Mouse (Mus musculus): ENCODE measurements around the gene Insig2. TPM values are rescaled to one million over a fixed set of nuclear protein-coding genes. Genes with fewer than 3 reads are reported as not detected.
A peak's percentile ranks its signal among the peaks of the same experiment; 100 is the strongest.

Insig2 gene
- polyA plus RNA-seq, 1 experiment from 2014 or later, result 19.0 TPM

DNA sequence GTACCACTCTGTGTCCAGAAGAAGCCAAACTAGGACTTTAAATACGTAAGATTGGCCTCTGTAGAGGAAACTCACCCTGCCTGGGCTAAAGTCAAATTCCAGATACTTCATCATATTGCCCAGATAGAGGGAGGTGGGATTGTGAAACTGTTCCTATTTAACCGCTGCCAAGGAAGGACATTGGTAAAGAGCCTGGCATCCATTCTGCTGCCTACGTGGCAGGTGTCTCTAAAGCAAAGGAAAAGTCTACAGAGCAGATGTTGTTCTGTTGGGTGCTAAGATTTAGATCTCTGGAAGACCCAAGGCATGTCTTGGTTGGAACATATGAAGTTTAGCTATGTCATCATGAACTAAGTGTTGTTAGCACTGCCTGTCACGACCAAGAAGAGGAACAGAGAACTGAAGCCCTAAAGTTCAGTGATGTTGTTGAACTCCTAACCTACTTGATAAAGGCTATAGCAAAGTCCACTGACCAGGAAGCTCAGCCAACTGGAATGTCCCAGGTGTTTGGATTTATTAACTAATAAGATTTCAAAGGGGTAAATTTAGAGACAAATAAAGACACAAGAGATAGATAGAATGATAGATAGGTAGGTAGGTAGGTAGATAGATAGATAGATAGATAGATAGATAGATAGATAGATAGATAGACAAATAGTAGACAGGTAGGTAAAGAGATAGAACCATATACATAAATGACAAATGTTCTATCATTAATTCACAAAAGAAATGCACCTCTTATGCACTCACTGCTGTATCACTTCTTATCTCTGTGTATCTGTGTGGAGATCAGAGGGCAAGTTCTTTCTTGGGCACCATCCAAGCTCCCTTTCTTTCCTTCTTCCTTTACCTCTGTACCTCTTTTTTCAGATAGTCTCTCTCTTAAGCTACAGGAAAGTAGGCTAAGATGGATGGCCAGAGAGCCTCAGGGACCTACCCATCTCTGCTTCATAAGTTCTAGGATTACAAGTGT, 16.8 kb upstream of the Insig2 start:
- Histone ChIP-seq H3K4me3 (no peak overlapping the region), H3K27ac (no peak overlapping the region), H3K4me1 (no peaks in the 10 kb centered on the region), H3K9me3 (no peaks in the 10 kb centered on the region; the same call in 1 of the 2 replicates), H3K36me3 (replicated peaks) (no peaks in the 10 kb centered on the region), H3K27me3 (ENCODE audit: poor library complexity, severe bottlenecking) (no peaks in the 10 kb centered on the region)
- 83% methylated on average over 4 of the region's 4 CpGs for WGBS
- no peak for DNase-seq (ENCODE audit: extremely low spot score, low spot score)

DNA sequence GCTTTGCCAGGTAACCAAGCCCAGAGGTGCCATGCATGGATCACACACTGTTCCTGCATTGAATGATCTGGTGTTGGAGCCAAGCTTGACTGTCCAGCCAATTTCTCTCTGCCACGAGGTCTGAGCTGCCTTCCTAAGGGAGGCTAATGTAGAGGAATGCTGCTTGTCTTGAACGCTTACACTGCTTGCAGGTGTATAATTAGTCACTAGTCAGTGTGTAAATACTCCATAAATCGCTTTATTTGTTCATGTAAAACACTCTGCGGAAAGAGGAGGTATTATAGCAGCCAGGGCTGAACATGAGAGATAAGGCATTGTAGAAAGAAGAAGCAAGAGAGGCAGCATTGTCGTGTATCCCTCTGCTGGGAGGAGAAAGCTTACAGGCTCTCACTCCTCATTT, 11.6 kb upstream of the Insig2 start:
- DNase-seq (ENCODE audit: extremely low spot score, low spot score), result no peak
- Histone ChIP-seq H3K27me3 (ENCODE audit: poor library complexity, severe bottlenecking) (no peaks in the 10 kb centered on the region), H3K9me3 (no peaks in the 10 kb centered on the region), H3K27ac (no peak overlapping the region), H3K4me1 (no peaks in the 10 kb centered on the region), H3K4me3 (no peak overlapping the region), H3K36me3 (replicated peaks) (no peaks in the 10 kb centered on the region)
- 78% methylated on average over 5 of the region's 5 CpGs for whole genome bisulfite sequencing

DNA sequence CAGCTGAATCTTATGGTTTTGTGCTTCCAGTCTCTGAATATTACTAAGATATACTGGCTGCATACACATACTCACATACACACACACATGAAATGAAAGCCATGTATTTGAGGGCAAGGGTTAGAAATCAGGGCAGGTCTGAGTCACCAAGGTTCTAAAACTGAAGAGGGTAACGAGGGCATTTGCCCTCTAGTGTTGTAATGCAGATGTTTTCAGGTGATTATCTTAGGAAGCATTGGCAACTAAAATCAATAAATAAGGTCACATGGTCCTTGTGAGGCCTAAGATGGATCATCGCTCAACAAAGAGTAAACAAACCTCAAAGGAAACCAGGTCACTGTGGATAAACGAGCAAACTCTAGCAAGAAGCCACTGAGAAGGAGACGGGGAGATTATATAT, 3.4 kb upstream of the Insig2 start:
- 78% methylated on average over 4 of the region's 4 CpGs for WGBS
- H3K4me3 ChIP-seq, result no peak overlapping the region
- H3K36me3 ChIP-seq (replicated peaks), result no peaks in the 10 kb centered on the region
- H3K27me3 ChIP-seq (ENCODE audit: poor library complexity, severe bottlenecking), result no peaks in the 10 kb centered on the region
- no peak for DNase-seq (ENCODE audit: extremely low spot score, low spot score)
- no peaks in the 10 kb centered on the region for H3K9me3 ChIP-seq
- H3K4me1 ChIP-seq, result no peaks in the 10 kb centered on the region
- no peak overlapping the region for H3K27ac ChIP-seq

DNA sequence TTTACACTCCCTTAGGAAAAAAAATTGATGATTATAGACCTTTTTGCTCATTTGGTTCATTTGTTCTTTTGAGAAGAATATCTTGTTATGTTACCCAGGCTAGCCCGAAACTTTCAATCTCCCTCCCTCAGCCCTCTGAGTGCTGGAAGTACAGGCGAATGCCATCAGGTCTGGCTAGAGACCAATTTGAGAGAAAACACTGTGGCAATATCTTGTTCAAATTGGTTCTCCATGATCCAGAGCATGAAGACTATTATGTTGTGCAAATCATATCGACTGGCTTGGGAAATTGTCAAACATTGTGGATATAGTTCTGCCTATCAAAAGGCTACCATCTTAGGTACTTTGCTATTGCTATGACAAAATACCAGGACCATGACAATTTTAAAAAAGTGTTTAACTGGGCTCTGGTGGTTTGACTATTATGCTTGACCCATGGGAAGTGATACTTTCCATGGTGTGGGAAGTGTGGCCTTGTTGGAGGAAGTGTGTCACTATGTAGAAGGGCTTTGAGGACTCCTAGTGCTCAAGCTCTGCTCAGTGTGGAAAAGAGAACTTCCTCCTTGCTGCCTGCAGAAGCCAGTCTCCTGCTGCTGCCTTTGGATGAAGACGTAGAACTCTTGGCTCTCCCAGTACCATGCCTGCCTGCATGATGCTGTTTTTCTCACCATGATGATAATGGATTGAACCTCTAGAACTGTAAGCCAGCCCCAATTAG, 1.8 kb upstream of the Insig2 start:
- Histone ChIP-seq H3K4me1 (no peaks in the 10 kb centered on the region), H3K27ac (no peak overlapping the region), H3K9me3 (no peaks in the 10 kb centered on the region), H3K27me3 (ENCODE audit: poor library complexity, severe bottlenecking) (no peaks in the 10 kb centered on the region), H3K36me3 (replicated peaks) (no peaks in the 10 kb centered on the region), H3K4me3 (no peak overlapping the region)
- 95% methylated on average over 4 of the region's 4 CpGs for WGBS
- no peak for DNase-seq (ENCODE audit: extremely low spot score, low spot score)

DNA sequence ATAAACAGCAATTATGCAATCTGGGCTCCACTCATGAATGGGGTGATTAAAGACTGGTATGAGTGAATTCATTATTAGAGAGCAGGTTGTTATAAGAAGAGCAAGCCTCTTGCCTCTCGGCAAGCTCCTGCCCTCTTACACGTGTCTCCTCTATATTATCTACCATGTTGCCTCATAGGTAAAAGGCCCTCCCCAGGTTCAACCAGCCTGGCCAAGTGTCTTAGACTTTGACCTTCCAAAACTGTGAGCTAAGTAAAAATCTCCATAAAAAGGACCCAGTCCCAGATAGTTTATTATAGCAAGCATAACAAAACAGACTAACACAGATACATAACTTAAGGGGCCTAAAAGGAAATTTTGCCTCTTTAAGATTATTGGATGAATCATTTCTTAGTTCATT, 1.8 kb downstream of the Insig2 start:
- no peak overlapping the region for H3K4me3 ChIP-seq
- no peaks in the 10 kb centered on the region for H3K9me3 ChIP-seq
- DNase-seq (ENCODE audit: extremely low spot score, low spot score), result no peak
- no peaks in the 10 kb centered on the region for H3K36me3 ChIP-seq (replicated peaks)
- 92% methylated on average over 2 of the region's 2 CpGs for WGBS
- H3K4me1 ChIP-seq, result peaks cover 19% of the 10 kb centered on the region
- no peaks in the 10 kb centered on the region for H3K27me3 ChIP-seq (ENCODE audit: poor library complexity, severe bottlenecking)
- no peak overlapping the region for H3K27ac ChIP-seq

DNA sequence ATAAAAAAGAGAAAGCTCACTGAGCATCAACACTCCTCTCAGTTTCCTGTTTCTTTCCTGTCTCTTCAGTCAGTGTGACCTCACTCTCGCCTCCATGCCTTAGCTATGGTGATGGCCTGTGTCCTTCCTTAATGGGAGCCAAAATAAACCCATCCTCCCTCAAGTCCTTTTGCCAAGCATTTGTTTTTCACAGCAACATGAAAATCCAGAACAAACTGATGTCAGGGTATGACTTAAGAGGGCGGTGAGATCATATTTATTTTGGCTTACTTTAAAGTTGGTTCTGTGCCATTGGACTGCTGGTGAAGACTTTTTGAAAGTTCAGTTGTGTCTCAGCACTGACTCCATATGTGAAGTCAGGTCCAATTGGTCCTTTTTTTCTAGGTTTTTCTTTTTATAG, 3.0 kb downstream of the Insig2 start:
- Histone ChIP-seq H3K36me3 (replicated peaks) (no peaks in the 10 kb centered on the region), H3K4me1 (peaks cover 19% of the 10 kb centered on the region), H3K27ac (no peak overlapping the region), H3K4me3 (no peak overlapping the region), H3K27me3 (ENCODE audit: poor library complexity, severe bottlenecking) (no peaks in the 10 kb centered on the region), H3K9me3 (no peaks in the 10 kb centered on the region)
- DNase-seq (ENCODE audit: extremely low spot score, low spot score), result no peak
- WGBS, result 85% methylated on average over 2 of the region's 2 CpGs

DNA sequence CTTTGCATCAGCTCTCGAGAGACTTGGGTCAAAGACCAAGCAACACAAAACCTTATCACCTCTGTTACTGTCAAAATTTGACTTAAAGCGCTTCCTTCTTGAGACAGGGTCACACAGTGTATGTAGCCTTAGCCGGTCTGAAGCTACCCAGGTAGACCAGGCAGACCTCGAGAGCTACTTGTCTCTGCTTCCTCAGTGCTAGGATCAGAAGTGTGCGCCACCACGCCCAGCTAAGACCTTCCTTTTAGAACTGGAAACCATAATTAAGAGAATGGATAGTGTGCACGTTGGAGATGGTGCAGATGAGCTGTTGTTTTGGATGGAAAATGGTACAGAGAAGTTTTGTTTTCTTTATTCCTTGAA, 4.2 kb downstream of the Insig2 start:
- DNase-seq (ENCODE audit: extremely low spot score, low spot score), result no peak
- H3K27ac ChIP-seq, result peak overlapping the region; percentile 93
- 7% methylated on average over 7 of the region's 7 CpGs for WGBS

DNA sequence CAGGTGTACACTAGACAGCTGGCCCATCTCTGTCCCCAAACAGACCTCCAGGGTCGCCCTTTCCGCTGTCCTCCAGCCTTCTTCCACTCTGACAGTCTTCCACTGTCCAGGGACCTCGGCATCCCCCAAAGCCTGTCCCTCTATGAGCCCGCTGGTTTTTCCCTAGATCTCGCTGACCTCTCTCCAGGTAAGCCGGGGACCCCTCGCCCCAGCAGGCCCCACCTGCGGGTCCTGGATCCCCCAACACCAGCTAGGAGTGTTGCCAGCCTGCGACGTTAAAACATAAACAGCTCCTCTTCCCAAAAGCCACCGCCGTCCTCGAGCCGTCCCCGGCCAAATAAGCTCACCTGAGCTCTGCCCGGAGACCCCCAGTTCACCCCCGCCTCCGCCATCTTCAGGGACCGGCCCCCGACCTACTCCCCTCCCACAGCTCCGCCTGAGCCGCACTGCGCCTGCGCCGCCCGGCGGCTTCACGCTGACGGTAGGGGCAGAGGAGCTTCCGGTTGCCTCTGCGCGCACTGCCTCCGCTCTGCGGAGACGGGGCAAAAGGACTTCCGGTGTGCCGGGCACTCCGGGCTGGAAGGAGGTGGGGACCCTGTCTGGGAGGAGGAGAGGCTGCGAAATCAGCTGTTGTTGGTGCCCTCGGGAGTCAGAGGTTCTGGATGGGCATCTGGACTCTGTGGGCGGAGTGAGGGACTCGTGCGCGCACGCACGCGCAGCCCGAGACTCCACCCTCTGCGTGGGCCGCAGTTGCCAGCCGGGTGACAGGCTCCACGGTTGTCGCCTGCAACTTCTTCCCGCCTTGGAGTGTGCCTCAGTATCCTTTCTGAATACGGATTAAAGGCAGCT, 4.8 kb downstream of the Insig2 start:
- Histone ChIP-seq H3K9me3 (no peaks in the 10 kb centered on the region), H3K4me1 (peaks cover 19% of the 10 kb centered on the region), H3K27ac (peak overlapping the region; percentile 93), H3K36me3 (replicated peaks) (no peaks in the 10 kb centered on the region), H3K27me3 (ENCODE audit: poor library complexity, severe bottlenecking) (no peaks in the 10 kb centered on the region), H3K4me3 (peak overlapping the region; percentile 82)
- WGBS, result under 1% methylated on average over 55 of the region's 55 CpGs
- DNase-seq (ENCODE audit: extremely low spot score, low spot score), result peak; percentile 91

More for the DNA sequence above, 4.2 kb downstream of the Insig2 start:
- Histone ChIP-seq H3K4me3 (peak overlapping the region; percentile 82), H3K27me3 (ENCODE audit: poor library complexity, severe bottlenecking) (no peaks in the 10 kb centered on the region), H3K9me3 (no peaks in the 10 kb centered on the region), H3K4me1 (peaks cover 19% of the 10 kb centered on the region), H3K36me3 (replicated peaks) (no peaks in the 10 kb centered on the region)

DNA sequence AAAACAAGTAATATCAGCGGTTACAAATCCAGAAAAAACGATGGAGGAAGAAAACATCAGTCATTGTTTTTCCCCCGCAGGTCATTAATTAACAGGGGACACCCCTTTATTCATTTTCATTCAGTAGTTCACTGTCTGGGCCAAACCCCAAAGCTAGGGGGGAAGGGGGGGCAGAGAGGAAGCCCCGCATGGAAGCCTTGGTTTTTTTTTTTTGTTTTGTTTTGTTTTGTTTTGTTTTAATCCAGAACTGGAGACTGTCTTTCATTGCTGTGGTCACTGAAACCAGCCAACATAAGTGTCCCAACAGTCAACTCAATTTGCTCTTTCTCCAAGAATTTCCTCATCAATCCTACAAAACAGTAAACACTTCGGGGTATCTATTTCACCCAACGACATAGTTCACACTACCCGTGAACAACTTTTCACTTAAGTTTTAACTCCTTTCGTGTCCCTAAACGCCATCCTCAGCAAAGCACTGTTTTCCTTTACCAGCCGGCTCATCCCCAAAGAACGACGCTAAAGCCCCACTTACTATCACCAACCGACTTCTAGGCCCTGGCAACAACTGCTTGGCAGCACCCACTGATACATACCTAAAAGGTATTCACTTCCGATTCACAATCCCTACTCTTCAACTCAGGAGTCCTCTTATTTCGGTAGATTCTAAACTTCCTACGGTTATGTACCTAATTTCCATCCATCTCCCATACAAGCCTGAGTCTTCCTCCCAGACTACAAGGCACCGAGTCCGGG, 5.6 kb downstream of the Insig2 start:
- Histone ChIP-seq H3K27me3 (ENCODE audit: poor library complexity, severe bottlenecking) (no peaks in the 10 kb centered on the region), H3K27ac (peak overlapping the region; percentile 93), H3K4me3 (peak overlapping the region; percentile 82), H3K36me3 (replicated peaks) (no peaks in the 10 kb centered on the region), H3K4me1 (peaks cover 19% of the 10 kb centered on the region), H3K9me3 (no peaks in the 10 kb centered on the region)
- WGBS, result 34% methylated on average over 18 of the region's 18 CpGs
- no peak for DNase-seq (ENCODE audit: extremely low spot score, low spot score)

DNA sequence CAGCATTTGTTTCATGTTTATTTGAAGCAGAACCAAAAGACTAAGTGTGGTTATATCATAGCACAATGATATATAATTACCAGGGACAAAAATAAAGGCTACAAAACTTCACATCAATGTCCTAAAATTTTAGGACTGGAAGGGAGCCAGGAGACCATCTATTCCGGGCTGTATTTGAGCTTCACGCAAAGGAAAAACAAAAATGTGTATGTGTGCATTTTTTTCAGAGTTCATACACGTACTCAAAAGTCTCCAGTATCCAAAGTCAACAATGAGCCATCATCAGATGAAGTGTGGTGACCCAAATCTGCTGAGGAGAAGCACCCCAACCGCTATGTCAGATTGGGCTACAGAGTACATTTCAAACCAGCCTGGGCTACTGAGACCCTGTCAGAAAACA, 8.9 kb downstream of the Insig2 start:
- no peaks in the 10 kb centered on the region for H3K9me3 ChIP-seq
- no peak overlapping the region for H3K4me3 ChIP-seq
- peaks cover 17% of the 10 kb centered on the region for H3K4me1 ChIP-seq
- no peak overlapping the region for H3K27ac ChIP-seq
- H3K36me3 ChIP-seq (replicated peaks), result peaks cover 8% of the 10 kb centered on the region; the same call in 1 of the 2 replicates
- DNase-seq (ENCODE audit: extremely low spot score, low spot score), result no peak
- WGBS, result 84% methylated on average over 4 of the region's 4 CpGs
- no peaks in the 10 kb centered on the region for H3K27me3 ChIP-seq (ENCODE audit: poor library complexity, severe bottlenecking)

DNA sequence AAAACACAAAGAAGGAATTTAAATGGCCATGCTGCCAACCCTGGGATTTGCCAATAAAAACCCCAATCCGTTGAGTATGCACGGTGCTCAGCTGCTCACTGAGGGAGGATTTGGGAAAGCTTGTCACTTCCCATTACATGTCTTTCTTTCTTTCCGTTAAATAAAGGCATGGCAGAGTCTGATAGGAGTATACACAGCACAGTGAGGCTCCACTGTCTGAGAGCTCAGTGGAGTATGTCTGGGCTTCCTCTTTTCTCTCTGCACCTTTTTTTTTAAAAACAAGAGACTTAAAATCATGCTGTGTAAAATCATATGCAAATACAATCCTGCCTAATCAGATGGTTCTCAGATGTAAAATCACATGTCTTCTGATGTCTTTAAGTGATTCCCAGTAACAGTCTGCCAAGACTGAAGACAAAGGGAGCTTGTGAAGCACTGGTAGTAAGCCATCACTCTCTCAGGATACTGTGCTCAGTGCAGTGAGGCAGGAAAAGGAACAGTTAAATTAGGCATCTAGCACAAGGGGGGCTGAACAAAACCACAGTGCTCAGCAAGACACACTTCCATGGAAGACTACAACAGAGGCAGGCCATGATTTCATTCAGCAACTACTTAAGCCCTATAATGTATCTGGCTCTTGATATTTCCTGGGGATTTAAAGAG, 17.5 kb downstream of the Insig2 start:
- H3K27ac ChIP-seq, result no peak overlapping the region
- H3K9me3 ChIP-seq, result no peaks in the 10 kb centered on the region
- H3K4me3 ChIP-seq, result no peak overlapping the region
- no peaks in the 10 kb centered on the region for H3K4me1 ChIP-seq
- peaks cover 32% of the 10 kb centered on the region for H3K36me3 ChIP-seq (replicated peaks)
- DNase-seq (ENCODE audit: extremely low spot score, low spot score), result no peak
- no peaks in the 10 kb centered on the region for H3K27me3 ChIP-seq (ENCODE audit: poor library complexity, severe bottlenecking)
- WGBS, result 83% methylated on average over 3 of the region's 3 CpGs

All from forebrain, embryonic 10.5 days (tissue).